Mouse (Mus musculus) E14TG2a.4 (cell line): Measurements from ENCODE around the gene Tnk2.

Experiments used
- H3K27me3 ChIP-seq: 2 replicates; pipeline ENCODE4 v1.6.1; 2014; ENCODE audit warnings: low read length, control low read depth; ENCODE audit not compliant: insufficient read depth
- H3K36me3 ChIP-seq: 2 replicates; pipeline ENCODE4 v1.6.1; 2014; ENCODE audit warnings: low read length, control low read depth; ENCODE audit not compliant: insufficient read depth
- H3K4me1 ChIP-seq: replicated peaks from 2 replicates; pipeline ENCODE4 v1.6.1; 2014; ENCODE audit warnings: low read depth, low read length, control low read depth
- H3K4me3 ChIP-seq: replicated peaks from 2 replicates; pipeline ENCODE4 v1.5.1; 2014; ENCODE audit warnings: mild to moderate bottlenecking, low read length
- H3K9me3 ChIP-seq: 2 replicates; pipeline ENCODE4 v1.6.1; 2014; ENCODE audit warnings: low read length, control low read depth
- CTCF ChIP-seq: conservative IDR thresholded peaks from 2 replicates; pipeline ENCODE4 v1.5.1; 2014; ENCODE audit warnings: low read length
- NANOG ChIP-seq: IDR thresholded peaks from 2 replicates; pipeline ENCODE4 v1.6.1; 2014; ENCODE audit warnings: borderline replicate concordance, low read length, mixed read lengths
- POU5F1 ChIP-seq: IDR thresholded peaks from 2 replicates; pipeline ENCODE4 v1.6.1; 2014; ENCODE audit warnings: low read length, borderline replicate concordance

The Tnk2 gene

GRCm38 (mm10) chr16:32650461-32650860, 6.8 kb downstream of the Tnk2 start:
- Histone ChIP-seq H3K9me3 (no peaks in the 10 kb centered on the region), H3K4me3 (no peak overlapping the region), H3K27me3 (no peaks in the 10 kb centered on the region), H3K4me1 (peaks cover 87% of the 10 kb centered on the region), H3K36me3 (peaks cover 62% of the 10 kb centered on the region)
- TF ChIP-seq NANOG (no peak), CTCF (no peak), POU5F1 (no peak)

DNA sequence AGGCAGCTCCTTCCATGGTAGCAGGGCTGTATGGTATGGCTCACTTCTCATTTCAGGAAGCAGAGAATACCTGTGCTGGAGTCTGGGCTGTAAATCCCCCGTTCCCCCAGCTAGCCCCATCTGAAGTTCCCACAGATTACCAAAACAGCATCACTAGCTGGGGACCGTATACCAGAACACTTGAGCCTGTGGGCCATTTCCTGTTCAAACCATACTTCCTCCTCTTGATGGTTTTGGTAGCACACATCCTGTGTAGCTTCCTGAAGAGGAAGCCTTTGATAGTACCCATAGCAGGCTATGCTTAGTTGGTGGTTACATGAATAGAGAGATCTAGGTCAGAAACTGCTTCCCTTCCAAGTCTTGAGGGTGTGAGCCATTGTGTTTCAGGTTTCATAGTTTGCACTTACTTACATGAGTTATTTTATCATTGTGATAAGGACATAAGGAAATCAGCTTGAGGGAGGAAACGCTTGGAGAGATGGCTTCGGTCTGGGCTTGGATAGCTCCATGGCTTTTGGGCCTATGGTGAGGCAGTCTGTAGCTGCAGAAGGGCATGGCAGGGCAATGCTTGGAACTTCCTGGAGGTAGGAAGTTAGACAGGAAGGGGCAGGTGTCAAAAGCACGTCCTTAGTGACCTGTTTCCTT, 7.4 kb downstream of the Tnk2 start:
- Histone ChIP-seq H3K4me1 (peaks cover 87% of the 10 kb centered on the region), H3K4me3 (no peak overlapping the region), H3K27me3 (no peaks in the 10 kb centered on the region), H3K36me3 (peaks cover 58% of the 10 kb centered on the region), H3K9me3 (no peaks in the 10 kb centered on the region)
- TF ChIP-seq POU5F1 (no peak), CTCF (no peak), NANOG (no peak)

GRCm38 (mm10) chr16:32654071-32654733, 10.5 kb downstream of the Tnk2 start:
- Histone ChIP-seq H3K4me1 (peaks cover 88% of the 10 kb centered on the region), H3K9me3 (no peaks in the 10 kb centered on the region), H3K4me3 (no peak overlapping the region; the same call in 1 of the 2 replicates), H3K27me3 (no peaks in the 10 kb centered on the region), H3K36me3 (peaks cover 38% of the 10 kb centered on the region)
- no peak for TF ChIP-seq CTCF
- TF ChIP-seq NANOG: no peak
- TF ChIP-seq POU5F1: no peak

DNA sequence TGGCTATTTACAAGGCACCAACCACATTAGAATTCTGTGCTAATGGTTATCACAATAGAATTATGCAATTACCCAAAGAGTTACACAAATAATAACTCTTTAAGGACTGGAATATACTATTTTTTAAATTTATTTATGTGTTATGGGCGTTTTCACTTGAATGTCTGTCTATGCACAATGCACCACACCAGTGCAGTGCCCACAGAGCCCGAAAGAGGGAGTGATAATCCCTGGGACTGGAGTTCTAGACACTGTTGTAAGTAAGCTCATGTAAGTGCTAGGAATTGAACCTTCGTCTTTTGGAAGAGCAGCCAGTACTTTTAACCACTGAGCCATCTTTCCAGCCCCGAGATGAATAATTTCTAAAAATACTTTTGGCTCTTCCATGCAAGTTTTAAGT, 11.9 kb downstream of the Tnk2 start:
- H3K4me1 ChIP-seq: peaks cover 95% of the 10 kb centered on the region
- no peak overlapping the region for H3K4me3 ChIP-seq
- H3K36me3 ChIP-seq: peaks cover 42% of the 10 kb centered on the region
- no peaks in the 10 kb centered on the region for H3K27me3 ChIP-seq
- H3K9me3 ChIP-seq: no peaks in the 10 kb centered on the region
- TF ChIP-seq CTCF: peak; percentile 65
- no peak for TF ChIP-seq POU5F1

GRCm38 (mm10) chr16:32656321-32656720, 12.6 kb downstream of the Tnk2 start:
- H3K27me3 ChIP-seq: no peaks in the 10 kb centered on the region
- H3K4me1 ChIP-seq: peaks cover 96% of the 10 kb centered on the region
- no peak for TF ChIP-seq POU5F1
- TF ChIP-seq NANOG: no peak; the same call in 1 of the 2 replicates
- TF ChIP-seq CTCF: no peak
- peak overlapping the region; percentile 70 for H3K4me3 ChIP-seq
- H3K9me3 ChIP-seq: no peaks in the 10 kb centered on the region
- peaks cover 36% of the 10 kb centered on the region for H3K36me3 ChIP-seq

DNA sequence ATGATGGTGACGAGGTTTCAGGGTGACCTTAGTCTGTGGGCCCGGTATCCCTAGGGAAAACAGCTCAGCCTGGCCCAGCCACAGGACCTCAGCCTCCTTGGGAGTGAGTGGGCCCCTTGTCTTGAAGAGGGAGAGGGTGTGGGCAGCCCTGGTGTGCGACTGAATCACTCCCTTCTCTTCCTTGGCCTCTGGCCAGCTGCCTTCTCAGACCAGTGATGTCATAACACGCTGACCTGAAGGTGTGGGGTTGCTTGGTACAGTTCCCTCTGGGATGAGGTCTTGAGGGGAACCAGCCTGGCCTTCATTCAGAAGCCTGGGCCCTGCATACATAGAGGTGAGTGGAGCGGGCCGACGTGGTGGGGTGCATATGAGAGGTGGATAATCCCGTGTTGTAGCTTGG, 13.1 kb downstream of the Tnk2 start:
- no peak for TF ChIP-seq CTCF
- TF ChIP-seq POU5F1: no peak
- TF ChIP-seq NANOG: no peak
- no peaks in the 10 kb centered on the region for H3K27me3 ChIP-seq
- H3K36me3 ChIP-seq: peaks cover 33% of the 10 kb centered on the region
- no peaks in the 10 kb centered on the region for H3K9me3 ChIP-seq
- peaks cover 96% of the 10 kb centered on the region for H3K4me1 ChIP-seq
- peak overlapping the region; percentile 70 for H3K4me3 ChIP-seq

DNA sequence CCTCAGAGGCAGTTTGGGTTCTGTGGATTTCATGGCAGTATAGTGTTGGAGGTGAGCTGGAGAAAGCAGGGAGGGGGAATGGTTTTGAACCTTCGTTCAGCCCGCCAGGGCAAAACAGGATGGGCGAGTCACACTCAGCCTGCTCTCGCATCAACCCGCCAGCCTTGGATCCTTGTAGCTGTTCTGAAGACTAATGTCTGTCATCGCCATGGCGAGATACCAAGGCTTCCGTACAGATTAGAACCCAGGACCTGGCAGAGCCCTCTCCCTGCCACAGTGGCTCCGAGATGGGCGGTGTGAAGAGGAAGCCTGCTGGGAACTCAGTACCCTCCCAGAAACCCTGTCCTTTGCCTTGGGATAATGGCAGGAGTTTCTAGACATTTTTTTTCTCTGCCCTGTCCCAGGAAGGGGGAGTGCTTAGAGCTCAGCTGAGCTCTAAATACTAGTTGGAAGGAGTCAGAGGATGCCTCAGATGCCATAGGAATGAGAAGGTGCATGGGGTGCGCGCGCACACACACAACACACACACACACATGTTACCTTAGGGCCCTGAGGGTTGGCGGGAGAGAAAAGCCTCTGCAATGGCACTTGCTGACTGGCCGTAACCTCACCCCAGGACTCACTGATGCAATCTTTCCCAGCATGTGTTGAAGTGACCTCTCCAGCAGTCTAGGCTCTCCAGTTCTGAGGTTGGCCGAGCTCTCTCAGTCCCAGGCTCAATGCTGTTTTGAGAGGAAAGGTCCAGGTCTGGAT, 14.0 kb downstream of the Tnk2 start:
- H3K36me3 ChIP-seq: peaks cover 32% of the 10 kb centered on the region
- no peaks in the 10 kb centered on the region for H3K27me3 ChIP-seq
- TF ChIP-seq CTCF: no peak
- TF ChIP-seq POU5F1: no peak
- TF ChIP-seq NANOG: no peak
- peak overlapping the region; percentile 70 for H3K4me3 ChIP-seq
- peaks cover 96% of the 10 kb centered on the region for H3K4me1 ChIP-seq
- no peaks in the 10 kb centered on the region for H3K9me3 ChIP-seq

DNA sequence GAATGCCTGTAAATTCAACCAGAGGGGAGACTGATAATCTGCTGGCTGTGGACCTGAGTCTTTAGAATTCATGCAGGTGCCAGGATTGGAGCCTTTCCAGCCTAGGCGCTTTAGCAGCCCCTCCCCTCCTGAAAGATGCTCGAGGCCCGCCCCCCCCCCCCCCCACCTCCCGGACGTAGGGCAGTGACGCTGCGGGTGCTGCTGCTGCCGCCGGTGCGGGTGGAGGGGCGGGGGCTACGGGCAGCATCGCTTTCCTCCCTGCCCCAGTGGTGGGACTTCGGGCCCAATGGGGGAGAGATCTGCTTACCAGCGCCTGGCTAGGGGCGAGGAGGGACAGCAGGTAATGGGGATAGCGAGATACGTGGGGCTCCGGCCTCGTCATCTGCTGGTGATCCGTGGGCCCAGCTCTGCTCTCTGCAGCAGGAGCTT, 15.1 kb downstream of the Tnk2 start:
- TF ChIP-seq POU5F1 (no peak), CTCF (no peak), NANOG (no peak)
- H3K9me3 ChIP-seq: no peaks in the 10 kb centered on the region
- no peaks in the 10 kb centered on the region for H3K27me3 ChIP-seq
- H3K36me3 ChIP-seq: peaks cover 34% of the 10 kb centered on the region
- H3K4me1 ChIP-seq: peaks cover 98% of the 10 kb centered on the region
- H3K4me3 ChIP-seq: peak overlapping the region; percentile 70
